Mouse (Mus musculus): ENCODE data around the gene Hist2h2ab. TPM values are rescaled to one million over a fixed set of nuclear protein-coding genes. Genes with fewer than 3 reads are reported as not detected.

Gene Hist2h2ab
- polyA plus RNA-seq, 1 experiment, result not detected

DNA sequence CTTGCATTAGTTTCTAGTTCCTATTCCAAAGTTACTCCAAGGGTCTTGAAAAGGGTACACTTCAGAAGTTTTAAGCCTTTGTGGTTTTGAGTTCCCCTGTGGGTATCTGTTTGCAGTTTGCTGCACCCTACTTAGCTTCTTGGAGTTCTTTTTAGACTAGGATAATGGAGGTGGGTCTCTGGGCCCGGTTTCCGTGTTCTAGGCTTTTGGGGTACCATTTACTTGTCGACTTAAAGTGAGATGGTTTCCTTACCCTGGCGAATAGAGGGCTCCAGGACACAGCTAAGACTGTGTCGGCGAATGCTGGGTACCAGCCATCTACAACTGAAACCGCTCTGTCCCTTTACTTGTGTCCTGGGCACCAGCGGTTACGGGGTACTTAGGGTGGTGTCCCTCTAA, 2.0 kb downstream of the Hist2h2ab start:
- peak overlapping the region; percentile 93 for H3K4me2 ChIP-seq (ENCODE audit: low read depth)
- no peaks in the 10 kb centered on the region for H3K79me2 ChIP-seq (ENCODE audit: control insufficient read depth, insufficient read depth)
- TF ChIP-seq MAX (IDR thresholded peaks at IDR 0.05; ENCODE audit: low read depth), result no peak
- TF ChIP-seq TCF3 (IDR thresholded peaks at IDR 0.05; ENCODE audit: insufficient read length, low read depth), result no peak
- TF ChIP-seq USF1 (IDR thresholded peaks at IDR 0.05; ENCODE audit: low read depth), result no peak
- TF ChIP-seq MYOG (IDR thresholded peaks at IDR 0.05; ENCODE audit: control insufficient read depth in 1 of 3, insufficient read depth in 1 of 3, insufficient read length in 2 of 3, low read depth in 2 of 3), result no peak
- TF ChIP-seq POLR2AphosphoS2 (IDR thresholded peaks at IDR 0.05; ENCODE audit: insufficient read length, low read depth), result no peak
- no peak for TF ChIP-seq E2F4 (IDR thresholded peaks at IDR 0.05; ENCODE audit: insufficient read depth)
- no peak for TF ChIP-seq MYOD1 (IDR thresholded peaks at IDR 0.05; ENCODE audit: control insufficient read depth in 1 of 3, insufficient read length in 2 of 3, low read depth in 2 of 3)
- no peak for TF ChIP-seq REST (IDR thresholded peaks at IDR 0.05; ENCODE audit: insufficient read depth, insufficient read length)
- no peak for TF ChIP-seq SRF (IDR thresholded peaks at IDR 0.05; ENCODE audit: control insufficient read depth, insufficient read length, low read depth)
- no peak for TF ChIP-seq TCF12 (IDR thresholded peaks at IDR 0.05; ENCODE audit: insufficient read depth, poor library complexity, severe bottlenecking)
- no peak for TF ChIP-seq CEBPB (IDR thresholded peaks at IDR 0.05; ENCODE audit: insufficient read depth, poor library complexity, severe bottlenecking)
- TF ChIP-seq POLR2A (IDR thresholded peaks at IDR 0.05; ENCODE audit: insufficient read length, low read depth), result no peak
- peak overlapping the region; percentile 47 for H3K4me3 ChIP-seq
- no peaks in the 10 kb centered on the region for H3K36me3 ChIP-seq (ENCODE audit: control insufficient read depth, insufficient read depth)
- H3ac ChIP-seq (ENCODE audit: control insufficient read depth, insufficient read length), result no peak overlapping the region
- no peaks in the 10 kb centered on the region for H3K27me3 ChIP-seq (ENCODE audit: control insufficient read depth, insufficient read depth, insufficient read length)

- Histone ChIP-seq H3K4me2 (ENCODE audit: low read depth) (peak overlapping the region; percentile 93), H3K4me3 (peak overlapping the region; percentile 47), H3K79me2 (ENCODE audit: control insufficient read depth, insufficient read depth) (no peaks in the 10 kb centered on the region), H3K36me3 (ENCODE audit: control insufficient read depth, insufficient read depth) (no peaks in the 10 kb centered on the region), H3ac (ENCODE audit: control insufficient read depth, insufficient read length) (no peak overlapping the region), H3K27me3 (ENCODE audit: control insufficient read depth, insufficient read depth, insufficient read length) (no peaks in the 10 kb centered on the region)
- TF ChIP-seq TCF12 (IDR thresholded peaks at IDR 0.05; ENCODE audit: insufficient read depth, poor library complexity, severe bottlenecking), result no peak
- TF ChIP-seq MYOD1 (IDR thresholded peaks at IDR 0.05; ENCODE audit: control insufficient read depth in 1 of 3, insufficient read length in 2 of 3, low read depth in 2 of 3), result no peak
- no peak for TF ChIP-seq MYOG (IDR thresholded peaks at IDR 0.05; ENCODE audit: control insufficient read depth in 1 of 3, insufficient read depth in 1 of 3, insufficient read length in 2 of 3, low read depth in 2 of 3)
- no peak for TF ChIP-seq E2F4 (IDR thresholded peaks at IDR 0.05; ENCODE audit: insufficient read depth)
- no peak for TF ChIP-seq REST (IDR thresholded peaks at IDR 0.05; ENCODE audit: insufficient read depth, insufficient read length)
- TF ChIP-seq SRF (IDR thresholded peaks at IDR 0.05; ENCODE audit: control insufficient read depth, insufficient read length, low read depth), result no peak
- TF ChIP-seq USF1 (IDR thresholded peaks at IDR 0.05; ENCODE audit: low read depth), result no peak
- TF ChIP-seq POLR2AphosphoS2 (IDR thresholded peaks at IDR 0.05; ENCODE audit: insufficient read length, low read depth), result no peak
- no peak for TF ChIP-seq CEBPB (IDR thresholded peaks at IDR 0.05; ENCODE audit: insufficient read depth, poor library complexity, severe bottlenecking)
- no peak for TF ChIP-seq MAX (IDR thresholded peaks at IDR 0.05; ENCODE audit: low read depth)
- TF ChIP-seq POLR2A (IDR thresholded peaks at IDR 0.05; ENCODE audit: insufficient read length, low read depth), result no peak
- no peak for TF ChIP-seq TCF3 (IDR thresholded peaks at IDR 0.05; ENCODE audit: insufficient read length, low read depth)
Observed at GRCm38 (mm10) chr3:96222774-96223173, 3.1 kb downstream of the Hist2h2ab start.

DNA sequence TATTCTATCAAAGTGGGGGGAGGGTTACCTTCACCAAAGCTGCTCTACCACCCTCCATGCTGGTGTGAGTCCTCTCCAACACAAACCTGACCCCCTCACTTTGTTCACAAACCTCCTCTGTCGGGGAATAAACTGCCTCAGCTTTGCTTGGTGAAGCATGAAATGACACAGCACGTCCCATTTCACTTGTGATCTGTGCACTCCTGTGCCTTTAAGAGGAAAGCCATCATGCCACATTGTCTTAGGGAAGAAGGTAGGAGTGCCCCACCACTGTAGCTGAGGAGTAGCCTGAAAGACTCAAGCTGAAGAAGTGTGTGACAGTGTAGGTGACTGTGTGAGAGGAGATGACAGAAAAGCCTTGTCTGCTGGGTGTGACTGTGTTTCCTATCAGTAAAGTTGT, 5.8 kb downstream of the Hist2h2ab start:
- TF ChIP-seq POLR2A (IDR thresholded peaks at IDR 0.05; ENCODE audit: insufficient read length, low read depth) (no peak), USF1 (IDR thresholded peaks at IDR 0.05; ENCODE audit: low read depth) (no peak), TCF3 (IDR thresholded peaks at IDR 0.05; ENCODE audit: insufficient read length, low read depth) (no peak), MYOD1 (IDR thresholded peaks at IDR 0.05; ENCODE audit: control insufficient read depth in 1 of 3, insufficient read length in 2 of 3, low read depth in 2 of 3) (no peak), REST (IDR thresholded peaks at IDR 0.05; ENCODE audit: insufficient read depth, insufficient read length) (no peak)
- Histone ChIP-seq H3K4me2 (ENCODE audit: low read depth) (no peak overlapping the region), H3K79me2 (ENCODE audit: control insufficient read depth, insufficient read depth) (no peaks in the 10 kb centered on the region), H3K36me3 (ENCODE audit: control insufficient read depth, insufficient read depth) (no peaks in the 10 kb centered on the region), H3ac (ENCODE audit: control insufficient read depth, insufficient read length) (no peak overlapping the region), H3K27me3 (ENCODE audit: control insufficient read depth, insufficient read depth, insufficient read length) (no peaks in the 10 kb centered on the region), H3K4me3 (no peak overlapping the region)

DNA sequence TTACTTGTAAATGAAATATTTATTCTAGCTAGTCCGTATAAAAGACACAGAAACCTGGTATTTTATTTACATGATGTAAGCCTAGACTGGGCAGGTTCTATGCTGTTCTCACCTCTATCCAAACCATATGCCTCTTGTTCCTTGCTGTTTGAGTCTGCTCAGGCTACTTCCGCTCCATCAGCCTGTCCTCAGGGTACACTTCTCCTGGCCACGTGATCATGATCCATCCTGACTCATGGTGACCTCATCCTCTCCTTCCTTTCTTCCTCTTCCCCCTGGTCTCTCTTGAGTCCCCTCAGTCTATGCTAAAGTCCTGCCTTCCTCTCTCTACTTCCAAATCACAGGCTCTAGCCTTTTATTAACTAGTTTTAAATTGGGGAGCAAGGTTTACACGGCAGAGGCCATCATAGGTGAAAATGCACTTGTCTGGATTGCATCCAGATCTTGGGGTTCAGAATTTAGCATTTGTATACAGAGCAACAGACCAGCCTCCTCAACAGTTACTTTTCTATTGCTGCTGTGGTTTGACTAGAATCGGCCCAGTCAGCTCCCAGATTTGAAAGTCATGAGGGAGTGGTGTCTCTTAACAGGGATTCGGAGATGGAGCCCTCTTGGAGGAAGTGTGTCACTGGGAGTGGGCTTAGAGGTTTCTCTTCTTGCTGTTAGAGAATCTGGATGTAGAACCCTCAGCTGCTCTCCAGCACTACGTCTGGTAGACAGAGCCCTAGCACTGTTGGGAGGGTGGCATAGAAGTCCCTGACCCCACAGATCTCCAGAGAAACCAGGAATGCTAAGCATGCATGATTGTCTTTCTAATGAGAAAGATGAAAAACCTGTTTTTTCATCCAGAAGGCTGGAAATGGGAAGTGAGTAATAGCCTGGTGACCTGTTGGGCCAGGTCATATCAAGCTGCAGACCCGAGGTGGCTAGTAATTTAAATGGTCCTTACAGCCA, 7.3 kb downstream of the Hist2h2ab start:
- TF ChIP-seq REST (IDR thresholded peaks at IDR 0.05; ENCODE audit: insufficient read depth, insufficient read length), result no peak
- TF ChIP-seq MYOD1 (IDR thresholded peaks at IDR 0.05; ENCODE audit: control insufficient read depth in 1 of 3, insufficient read length in 2 of 3, low read depth in 2 of 3), result no peak
- no peak for TF ChIP-seq MYOG (IDR thresholded peaks at IDR 0.05; ENCODE audit: control insufficient read depth in 1 of 3, insufficient read depth in 1 of 3, insufficient read length in 2 of 3, low read depth in 2 of 3)
- no peak for TF ChIP-seq E2F4 (IDR thresholded peaks at IDR 0.05; ENCODE audit: insufficient read depth)
- TF ChIP-seq SRF (IDR thresholded peaks at IDR 0.05; ENCODE audit: control insufficient read depth, insufficient read length, low read depth), result no peak
- TF ChIP-seq MAX (IDR thresholded peaks at IDR 0.05; ENCODE audit: low read depth), result no peak
- TF ChIP-seq USF1 (IDR thresholded peaks at IDR 0.05; ENCODE audit: low read depth), result peak; percentile 99
- peak; percentile 44 for TF ChIP-seq POLR2A (IDR thresholded peaks at IDR 0.05; ENCODE audit: insufficient read length, low read depth)
- Histone ChIP-seq H3K36me3 (ENCODE audit: control insufficient read depth, insufficient read depth) (no peaks in the 10 kb centered on the region), H3K4me3 (no peak overlapping the region), H3K79me2 (ENCODE audit: control insufficient read depth, insufficient read depth) (no peaks in the 10 kb centered on the region), H3ac (ENCODE audit: control insufficient read depth, insufficient read length) (no peak overlapping the region), H3K27me3 (ENCODE audit: control insufficient read depth, insufficient read depth, insufficient read length) (no peaks in the 10 kb centered on the region), H3K4me2 (ENCODE audit: low read depth) (peak overlapping the region; percentile 58)
